In the genomic region with DNA sequence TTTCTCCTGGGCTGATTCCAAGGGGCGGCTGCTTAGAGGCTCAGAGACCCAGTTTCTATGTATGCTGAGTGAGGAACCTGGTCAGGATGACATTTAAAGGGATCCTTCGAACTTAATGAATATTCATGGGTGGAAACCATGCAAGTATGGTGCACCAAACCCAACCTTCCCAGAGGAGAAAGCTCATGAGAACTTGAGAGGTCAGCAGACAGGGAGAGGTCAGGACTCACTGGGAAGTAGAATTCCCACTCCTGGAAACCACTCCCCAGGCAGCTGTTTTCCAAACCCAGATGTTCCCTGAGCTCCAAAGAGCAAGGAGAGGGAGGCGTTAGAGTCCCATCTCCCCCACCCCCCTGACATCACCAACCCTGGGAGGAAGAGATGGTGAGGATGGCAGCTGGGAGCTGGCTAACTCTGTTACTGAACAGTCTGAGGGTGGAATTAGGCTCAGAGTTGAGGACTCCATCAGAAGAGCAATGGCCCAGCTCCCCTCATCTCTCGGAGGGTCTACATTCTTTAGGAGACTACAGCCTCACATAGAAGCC, we compare ENCODE assay signal across 14 mouse cellular contexts.
"Had no signal": no experiment of that assay in that cellular context is flagged by ENCODE, and none has a peak within 500 bp of the region (broad histone marks: within the 10 kb centered on the region; RNA-seq: fewer than 3 reads in every experiment).

No protein-coding gene starts in this region.

- H3K27ac ChIP-seq: limb, embryonic 13.5 days; liver, embryonic 12.5 days; liver, embryonic 15.5 days; lung, embryonic 15.5 days had no signal

- H3K36me3 ChIP-seq: limb, embryonic 13.5 days; liver, embryonic 12.5 days; liver, embryonic 15.5 days; lung, embryonic 15.5 days had no signal

- H3K4me3 ChIP-seq: limb, embryonic 13.5 days; liver, embryonic 12.5 days; liver, embryonic 15.5 days; lung, embryonic 15.5 days had no signal

- ATAC-seq: liver, embryonic 12.5 days had no signal

- H3K27me3 ChIP-seq: limb, embryonic 13.5 days; liver, embryonic 12.5 days; liver, embryonic 15.5 days; lung, embryonic 15.5 days had no signal

- H3K4me1 ChIP-seq: limb, embryonic 13.5 days; liver, embryonic 12.5 days; liver, embryonic 15.5 days; lung, embryonic 15.5 days had no signal

- DNase-seq: kidney, postnatal 14 days; kidney, postnatal 4 days; left cerebral cortex, postnatal 4 days; liver; lung, adult 18-20 months; lung, postnatal 14 days; lung, postnatal 4 days; midbrain, embryonic 14.5 days; thymus, adult 18-20 months; thymus, postnatal 36 days had no signal

- H3K9me3 ChIP-seq: limb, embryonic 13.5 days; liver, embryonic 12.5 days; liver, embryonic 15.5 days; lung, embryonic 15.5 days had no signal
